Mouse (Mus musculus) forebrain, embryonic 15.5 days (tissue): ENCODE data around the gene Acd. TPM values are rescaled to one million over a fixed set of nuclear protein-coding genes. Genes with fewer than 3 reads are reported as not detected.

Experiments
- ATAC-seq: fragments of 200-750 bp; cut with Nextera tagmentation; replicated peaks from 2 replicates; pipeline ENCODE4 v1.8.0; 2017; ENCODE audit warnings: mild to moderate bottlenecking, moderate TSS enrichment, moderate library complexity
- H3K27ac ChIP-seq: fragments of 300-500 bp; sonication (generic); replicated peaks from 2 replicates; pipeline ENCODE4 v1.5.1; 2015; ENCODE audit warnings: mild to moderate bottlenecking, inconsistent platforms
- H3K27me3 ChIP-seq: fragments of 300-500 bp; sonication (generic); 2 replicates; pipeline ENCODE4 v1.6.1; 2015; ENCODE audit warnings: inconsistent platforms
- H3K36me3 ChIP-seq: fragments of 300-500 bp; sonication (generic); 2 replicates; pipeline ENCODE4 v1.6.1; 2015; ENCODE audit warnings: mild to moderate bottlenecking, inconsistent platforms
- H3K4me1 ChIP-seq: fragments of 300-500 bp; sonication (generic); 2 replicates; pipeline ENCODE4 v1.6.1; 2015; ENCODE audit warnings: inconsistent platforms
- H3K4me2 ChIP-seq: fragments of 300-500 bp; sonication (generic); replicated peaks from 2 replicates; pipeline ENCODE4 v1.6.1; 2015; ENCODE audit warnings: mild to moderate bottlenecking, inconsistent platforms
- H3K4me3 ChIP-seq: fragments of 300-500 bp; sonication (generic); 2 replicates; pipeline ENCODE4 v1.5.1; 2015; ENCODE audit warnings: mild to moderate bottlenecking, inconsistent platforms
- H3K9ac ChIP-seq: fragments of 300-500 bp; sonication (generic); replicated peaks from 2 replicates; pipeline ENCODE4 v1.6.1; 2015; ENCODE audit warnings: mild to moderate bottlenecking, inconsistent platforms
- H3K9me3 ChIP-seq: fragments of 300-500 bp; sonication (generic); 2 replicates; pipeline ENCODE4 v1.6.1; 2016; ENCODE audit warnings: inconsistent platforms
- WGBS: fragments of 180-500 bp; shearing (Covaris S2); methylation state at CpG from one replicate; pipeline ENCODE4 v1.1.7; 2015; ENCODE audit warnings: mixed read lengths; 5-methylcytosine and 5-hydroxymethylcytosine counted together
- polyA plus RNA-seq: library from polyadenylated mRNA; unstranded; fragments of >200 nt; fragmentation: Nextera tagmentation; extraction: Ambion mirVana; gene quantifications from 2 replicates; pipeline ENCODE4 v1.2.1, GENCODE M21; 2015

The Acd gene
- polyA plus RNA-seq, 1 experiment from 2014 or later = 105 TPM

GRCm38 (mm10) chr8:105686551-105686950, 14.4 kb downstream of the Acd start:
- no peaks in the 10 kb centered on the region for H3K4me1 ChIP-seq
- no peak overlapping the region for H3K4me2 ChIP-seq
- peaks cover 30% of the 10 kb centered on the region for H3K36me3 ChIP-seq
- H3K9me3 ChIP-seq = no peaks in the 10 kb centered on the region
- no peak overlapping the region for H3K27ac ChIP-seq
- H3K4me3 ChIP-seq = no peak overlapping the region
- H3K9ac ChIP-seq = no peak overlapping the region
- 66% methylated on average over 6 of the region's 6 CpGs for WGBS
- no peak for ATAC-seq
- H3K27me3 ChIP-seq = no peaks in the 10 kb centered on the region

- Histone ChIP-seq H3K36me3 (peaks cover 37% of the 10 kb centered on the region), H3K4me1 (no peaks in the 10 kb centered on the region), H3K9me3 (no peaks in the 10 kb centered on the region), H3K4me3 (no peak within 1 kb of the TSS), H3K27ac (no peak within 1 kb of the TSS), H3K9ac (no peak within 1 kb of the TSS), H3K4me2 (no peak within 1 kb of the TSS), H3K27me3 (no peaks in the 10 kb centered on the region)
- 13% methylated on average over 25 of the region's 26 CpGs for WGBS
- ATAC-seq = no peak
Measured at GRCm38 (mm10) chr8:105685796-105686308, 15.1 kb downstream of the Acd start, which contains the start of gene Carmil2. TSS of gene Carmil2 (plus strand) at chr8:105686274.

GRCm38 (mm10) chr8:105685325-105685724, 15.6 kb downstream of the Acd start:
- Histone ChIP-seq H3K36me3 (peaks cover 42% of the 10 kb centered on the region), H3K4me1 (no peaks in the 10 kb centered on the region), H3K9ac (no peak overlapping the region), H3K4me2 (no peak overlapping the region), H3K9me3 (no peaks in the 10 kb centered on the region), H3K27me3 (no peaks in the 10 kb centered on the region), H3K27ac (no peak overlapping the region), H3K4me3 (no peak overlapping the region)
- 83% methylated on average over 7 of the region's 7 CpGs for whole genome bisulfite sequencing
- ATAC-seq = no peak

- H3K9ac ChIP-seq = no peak overlapping the region
- H3K9me3 ChIP-seq = no peaks in the 10 kb centered on the region
- H3K4me2 ChIP-seq = no peak overlapping the region
- no peak for ATAC-seq
- H3K4me1 ChIP-seq = no peaks in the 10 kb centered on the region
- H3K4me3 ChIP-seq = no peak overlapping the region
- 87% methylated on average over 1 of the region's 1 CpGs for WGBS
- no peaks in the 10 kb centered on the region for H3K27me3 ChIP-seq
- peaks cover 89% of the 10 kb centered on the region for H3K36me3 ChIP-seq
- H3K27ac ChIP-seq = no peak overlapping the region
Measured at GRCm38 (mm10) chr8:105677891-105678290, 23.0 kb downstream of the Acd start.

- Histone ChIP-seq H3K9me3 (no peaks in the 10 kb centered on the region), H3K36me3 (peaks cover 26% of the 10 kb centered on the region), H3K4me1 (no peaks in the 10 kb centered on the region), H3K4me2 (no peak overlapping the region), H3K27me3 (no peaks in the 10 kb centered on the region), H3K27ac (no peak overlapping the region), H3K9ac (no peak overlapping the region), H3K4me3 (no peak overlapping the region)
- 82% methylated on average over 3 of the region's 3 CpGs for WGBS
- no peak for ATAC-seq
Measured at GRCm38 (mm10) chr8:105661167-105661566, 39.7 kb downstream of the Acd start.

GRCm38 (mm10) chr8:105657641-105658040, 43.3 kb downstream of the Acd start:
- no peaks in the 10 kb centered on the region for H3K27me3 ChIP-seq
- no peak overlapping the region for H3K4me2 ChIP-seq
- H3K27ac ChIP-seq = no peak overlapping the region
- H3K9ac ChIP-seq = no peak overlapping the region
- peaks cover 7% of the 10 kb centered on the region; the same call in 1 of the 2 replicates for H3K36me3 ChIP-seq
- no peaks in the 10 kb centered on the region for H3K4me1 ChIP-seq
- no peak overlapping the region for H3K4me3 ChIP-seq
- no peak for ATAC-seq
- no peaks in the 10 kb centered on the region for H3K9me3 ChIP-seq

GRCm38 (mm10) chr8:105648929-105649328, 52.0 kb downstream of the Acd start:
- WGBS = 100% methylated on average over 1 of the region's 1 CpGs
- Histone ChIP-seq H3K36me3 (peaks cover 39% of the 10 kb centered on the region), H3K27ac (no peak overlapping the region), H3K9ac (no peak overlapping the region), H3K4me3 (no peak overlapping the region), H3K9me3 (no peaks in the 10 kb centered on the region), H3K27me3 (no peaks in the 10 kb centered on the region), H3K4me1 (no peaks in the 10 kb centered on the region), H3K4me2 (no peak overlapping the region)
- ATAC-seq = no peak

Other genes with a start within 250 kb of the Acd start
- gene Tppp3, start 229.6 kb downstream of the Acd start, polyA plus RNA-seq = 35.1 and 54.8 TPM in 2 replicates
- 28.8 and 31.3 TPM in 2 replicates for gene Zdhhc1, start 204.2 kb downstream of the Acd start, polyA plus RNA-seq
- 1.4 and 1.7 TPM in 2 replicates for gene Hsd11b2, start 182.3 kb downstream of the Acd start, polyA plus RNA-seq
- 184 and 193 TPM in 2 replicates for gene Atp6v0d1, start 135.1 kb downstream of the Acd start, polyA plus RNA-seq
- 26.5 and 29.0 TPM in 2 replicates for gene Ripor1, start 95.8 kb downstream of the Acd start, polyA plus RNA-seq
- 150 and 152 TPM in 2 replicates for gene Ctcf, start 64.5 kb downstream of the Acd start, polyA plus RNA-seq
- gene Agrp, start 63.7 kb downstream of the Acd start, polyA plus RNA-seq = 0.47 and 0.69 TPM in 2 replicates
- 12.1 and 12.3 TPM in 2 replicates for gene Carmil2, start 14.8 kb downstream of the Acd start, polyA plus RNA-seq
- 47.1 and 52.0 TPM in 2 replicates for gene Pard6a, start within 50 bp of the Acd start, polyA plus RNA-seq
- 0.15 TPM in 1 of 2 replicates, not detected in the other for gene 4933405L10Rik, start 6.6 kb upstream of the Acd start, polyA plus RNA-seq
- 17.3 and 19.3 TPM in 2 replicates for gene Enkd1, start 7.1 kb upstream of the Acd start, polyA plus RNA-seq
- 84.5 and 88.0 TPM in 2 replicates for gene Gfod2, start 57.6 kb upstream of the Acd start, polyA plus RNA-seq
- gene Ranbp10, start 126.2 kb upstream of the Acd start, polyA plus RNA-seq = 11.8 and 13.9 TPM in 2 replicates
- 0.61 and 0.84 TPM in 2 replicates for gene Tsnaxip1, start 126.6 kb upstream of the Acd start, polyA plus RNA-seq
- gene Cenpt, start 152.2 kb upstream of the Acd start, polyA plus RNA-seq = 65.0 and 66.4 TPM in 2 replicates
- gene Thap11, start 154.0 kb upstream of the Acd start, polyA plus RNA-seq = 70.5 and 73.6 TPM in 2 replicates
- 189 and 218 TPM in 2 replicates for gene Nutf2, start 159.5 kb upstream of the Acd start, polyA plus RNA-seq
- 55.6 and 59.1 TPM in 2 replicates for gene Edc4, start 179.8 kb upstream of the Acd start, polyA plus RNA-seq
- not detected in 2 replicates for gene Nrn1l, start 192.5 kb upstream of the Acd start, polyA plus RNA-seq
- 11.3 and 12.0 TPM in 2 replicates for gene Pskh1, start 199.3 kb upstream of the Acd start, polyA plus RNA-seq
- 2.0 and 2.2 TPM in 2 replicates for gene Ctrl, start 232.8 kb upstream of the Acd start, polyA plus RNA-seq
- gene Psmb10, start 237.3 kb upstream of the Acd start, polyA plus RNA-seq = 36.3 and 39.7 TPM in 2 replicates
- 0.41 and 0.50 TPM in 2 replicates for gene Lcat, start 242.3 kb upstream of the Acd start, polyA plus RNA-seq